In the genomic region with DNA sequence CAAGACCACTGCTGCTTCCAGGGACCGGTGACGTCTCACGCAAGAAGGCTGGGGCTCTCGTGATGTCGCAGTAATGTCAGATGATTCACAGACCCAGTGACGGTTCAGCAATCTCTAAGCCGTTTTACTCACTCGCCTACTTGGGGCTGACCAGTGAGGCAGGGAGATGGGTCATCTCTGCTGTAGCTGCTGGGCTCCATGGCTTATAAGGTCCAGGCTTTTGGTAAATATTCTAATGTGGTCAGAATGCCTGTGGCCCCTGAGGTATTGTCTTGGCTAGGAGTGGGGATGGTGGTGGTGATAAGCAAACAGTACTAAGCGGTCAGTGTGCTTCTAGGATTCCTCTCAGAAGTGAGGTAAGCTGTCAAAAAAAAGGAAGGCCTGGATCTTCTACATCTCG, we compare ENCODE assay signal across 20 mouse cellular contexts. TPM values are rescaled to one million over a fixed set of nuclear protein-coding genes. Genes with fewer than 3 reads are reported as not detected.
"Had no signal": no experiment of that assay in that cellular context is flagged by ENCODE, and none has a peak within 500 bp of the region (broad histone marks: within the 10 kb centered on the region; RNA-seq: fewer than 3 reads in every experiment).

No protein-coding gene starts in this region.

- DNase-seq: forebrain, postnatal 0 days; gastrocnemius, postnatal 14 days; gastrocnemius, postnatal 36 days; heart, adult 2 months; heart, postnatal 14 days; heart, postnatal 36 days; kidney, adult 2 months; kidney, adult 9 months; liver had no signal

- H3K9me3 ChIP-seq: heart, embryonic 12.5 days; intestine, embryonic 15.5 days; limb, embryonic 10.5 days; limb, embryonic 12.5 days had no signal

- H3K4me3 ChIP-seq: heart, adult 2 months; heart, embryonic 12.5 days; intestine, embryonic 15.5 days; layer of hippocampus, adult 2 months; left cerebral cortex, adult 2 months; limb, embryonic 10.5 days; limb, embryonic 12.5 days had no signal

- H3K4me1 ChIP-seq: limb, embryonic 12.5 days had no signal

- H3K9ac ChIP-seq: forebrain, postnatal 0 days; heart, embryonic 12.5 days; hindbrain, embryonic 14.5 days; intestine, embryonic 15.5 days; limb, embryonic 12.5 days had no signal

- H3K27ac ChIP-seq: heart, adult 2 months; hindbrain, embryonic 14.5 days; intestine, embryonic 15.5 days; layer of hippocampus, adult 2 months; left cerebral cortex, adult 2 months; limb, embryonic 10.5 days; limb, embryonic 12.5 days had no signal

- H3K27me3 ChIP-seq: heart, embryonic 12.5 days; intestine, embryonic 15.5 days; limb, embryonic 12.5 days had no signal

- H3K4me2 ChIP-seq: heart, embryonic 12.5 days; hindbrain, embryonic 14.5 days; intestine, embryonic 15.5 days; limb, embryonic 12.5 days; liver, embryonic 11.5 days had no signal

- ATAC-seq: forebrain, postnatal 0 days; hindbrain, embryonic 16.5 days; inflammation-experienced regulatory T-cells, adult 6 months; intestine, embryonic 15.5 days; intestine, postnatal 0 days had no signal

RNA-seq across cellular contexts. Expression of a gene that starts 0.6 kb away (rescaled TPM):
- polyA plus RNA-seq: inflammation-experienced regulatory T-cells, adult 6 months; intestine, postnatal 0 days had no signal
